In the genomic region with DNA sequence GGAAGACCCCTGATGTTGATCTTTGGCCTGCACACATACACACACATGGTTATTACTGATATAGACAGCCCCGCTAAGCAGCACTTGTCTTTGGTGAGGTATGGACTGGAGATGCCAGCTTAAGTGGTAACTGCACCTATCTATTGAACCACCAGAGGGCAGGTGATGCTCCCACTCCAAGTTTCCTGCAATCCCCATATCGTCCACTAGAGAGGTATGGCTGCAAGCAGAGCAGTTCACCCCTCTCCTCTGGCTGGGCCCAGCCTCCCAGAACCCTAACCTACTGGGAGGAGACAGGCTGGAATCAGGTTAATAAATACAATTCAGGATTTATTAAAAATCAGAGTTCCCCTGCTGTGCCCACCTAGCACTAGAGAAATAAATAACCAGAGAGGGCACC, we compare ENCODE assay signal across 8 mouse cellular contexts. TPM values are rescaled to one million over a fixed set of nuclear protein-coding genes. Genes with fewer than 3 reads are reported as not detected.
DNase-seq lines count a peak whose midpoint lies in the region; ATAC-seq and TF ChIP-seq lines count a peak whose summit lies in the region.
"Had no signal": no experiment of that assay in that cellular context is flagged by ENCODE, and none has a peak within 500 bp of the region (broad histone marks: within the 10 kb centered on the region; RNA-seq: fewer than 3 reads in every experiment).

No protein-coding gene starts in this region.

- ATAC-seq in megakaryocyte-erythroid progenitor cell, adult 5-6 weeks (replicated peaks; ENCODE audit: low FRiP score, low TSS enrichment, poor library complexity, severe bottlenecking) = peak; percentile 83

- DNase-seq in T-cell, adult 2 months (ENCODE audit: low spot score) = peak; percentile 83
- peak; percentile 88 to 91 for DNase-seq in cerebellum, postnatal 14 days
- peak; percentile 67 for DNase-seq in gastrocnemius, adult 2 months
- DNase-seq in hindlimb bud, embryonic 11.5 days (ENCODE audit: extremely low spot score, low read depth, low spot score) = peak; percentile 88
- peak; percentile 62 to 90 for DNase-seq in left cerebral cortex, adult 9 months (ENCODE audit: low spot score in 2 of 2)
- DNase-seq in right cerebral cortex, postnatal 14 days = peak; percentile 62

- no peak overlapping the region for H3K4me3 ChIP-seq in gastrocnemius, adult 2 months
- H3K4me3 ChIP-seq: limb, embryonic 12.5 days had no signal

- peak; percentile 98 for TF ChIP-seq CTCF in gastrocnemius, adult 2 months (IDR thresholded peaks at IDR 0.05)

- H3K27ac ChIP-seq in gastrocnemius, adult 2 months = no peak overlapping the region; the same call in 1 of the 2 replicates

- intact Hi-C loops in gastrocnemius, adult 2 months (cut with DNase I) = loop anchor here (1.0 to 5.0 kb wide), 2 partner anchors 18 to 62 kb away; no protein-coding TSS in a partner anchor

RNA-seq across cellular contexts. Expression of a gene that starts 6.3 kb away (rescaled TPM):
- total RNA-seq in gastrocnemius, adult 2 months (2021) = 1 to 10 TPM; 2.1 to 2.8 TPM
- 30.3 and 39.1 TPM in 2 replicates for total RNA-seq in megakaryocyte-erythroid progenitor cell, adult 5-6 weeks (2014; fragmentation: Nextera tagmentation)
- total RNA-seq in megakaryocyte-erythroid progenitor cell, adult 5-6 weeks (2017) = 10.3 and 18.0 TPM in 2 replicates

RNA-seq across cellular contexts. Expression of a gene that starts 17.4 kb away (rescaled TPM):
- total RNA-seq in gastrocnemius, adult 2 months (2021) = under 1 TPM; 0.36 to 0.75 TPM
- total RNA-seq in megakaryocyte-erythroid progenitor cell, adult 5-6 weeks (2014; fragmentation: Nextera tagmentation) = 26.7 and 38.5 TPM in 2 replicates
- 3.7 and 7.4 TPM in 2 replicates for total RNA-seq in megakaryocyte-erythroid progenitor cell, adult 5-6 weeks (2017)

RNA-seq across cellular contexts. Expression of a gene that starts 17.4 kb away (rescaled TPM):
- 1 to 10 TPM; 1.3 to 1.7 TPM for total RNA-seq in gastrocnemius, adult 2 months (2021)
- total RNA-seq in megakaryocyte-erythroid progenitor cell, adult 5-6 weeks (2014; fragmentation: Nextera tagmentation) = 24.4 and 25.2 TPM in 2 replicates
- total RNA-seq in megakaryocyte-erythroid progenitor cell, adult 5-6 weeks (2017) = 13.3 and 19.6 TPM in 2 replicates

RNA-seq across cellular contexts. Expression of a gene that starts 24.3 kb away (rescaled TPM):
- total RNA-seq in gastrocnemius, adult 2 months (2021) = 100 to 1,000 TPM; 760 to 970 TPM
- 5,168 and 5,735 TPM in 2 replicates for total RNA-seq in megakaryocyte-erythroid progenitor cell, adult 5-6 weeks (2014; fragmentation: Nextera tagmentation)
- 4,325 and 4,755 TPM in 2 replicates for total RNA-seq in megakaryocyte-erythroid progenitor cell, adult 5-6 weeks (2017)

RNA-seq across cellular contexts. Expression of a gene that starts 29.1 kb away (rescaled TPM):
- total RNA-seq in gastrocnemius, adult 2 months (2021) = 1 to 10 TPM; 3.3 to 4.6 TPM
- 4.8 TPM in 1 of 2 replicates, not detected in the other for total RNA-seq in megakaryocyte-erythroid progenitor cell, adult 5-6 weeks (2014; fragmentation: Nextera tagmentation)
- total RNA-seq in megakaryocyte-erythroid progenitor cell, adult 5-6 weeks (2017) = not detected in 2 replicates

Comparison
In these comparisons a context has a peak if more than half of its experiments do, and no peak if none do; other contexts are left out.
1. RNA of a gene that starts 17.4 kb away (total RNA-seq): 13.3 to 25.2 TPM in megakaryocyte-erythroid progenitor cell, adult 5-6 weeks; 1.3 to 1.7 TPM in gastrocnemius, adult 2 months; every median in the first group is over 4 times any median in the second.
2. Peak in every context shown above with its lines, with median percentiles within 50 percentile points of each other: DNase-seq.